Mouse (Mus musculus) layer of hippocampus, postnatal 36 days (tissue): ENCODE measurements around the gene Nacc1. TPM values are rescaled to one million over a fixed set of nuclear protein-coding genes. Genes with fewer than 3 reads are reported as not detected.
"Not testable (repeated sequence)": the region's sequence is repeated elsewhere in the genome, so short reads cannot be mapped to it uniquely, and the experiment has no call there.

Experiments used
- DNase-seq, 2 experiments: peaks; one replicate each; pipeline ENCODE4 v3.0.0; 2022
- total RNA-seq, 2 experiments: library from RNA; stranded (reverse); gene quantifications; 2 replicates each; pipeline ENCODE4 v1.2.3; 2021

Nacc1 gene
- total RNA-seq, 2 experiments from 2014 or later, result 85.9 to 92.2 TPM

- DNase-seq, result peak; percentile 93
Measured at GRCm38 (mm10) chr8:84639162-84640009, 48.3 kb downstream of the Nacc1 start.

- no peak for DNase-seq
Measured at GRCm38 (mm10) chr8:84638555-84639161, 49.0 kb downstream of the Nacc1 start.

GRCm38 (mm10) chr8:84637946-84638554 is 49.6 kb downstream of the Nacc1 start:
- DNase-seq, result no peak

DNA sequence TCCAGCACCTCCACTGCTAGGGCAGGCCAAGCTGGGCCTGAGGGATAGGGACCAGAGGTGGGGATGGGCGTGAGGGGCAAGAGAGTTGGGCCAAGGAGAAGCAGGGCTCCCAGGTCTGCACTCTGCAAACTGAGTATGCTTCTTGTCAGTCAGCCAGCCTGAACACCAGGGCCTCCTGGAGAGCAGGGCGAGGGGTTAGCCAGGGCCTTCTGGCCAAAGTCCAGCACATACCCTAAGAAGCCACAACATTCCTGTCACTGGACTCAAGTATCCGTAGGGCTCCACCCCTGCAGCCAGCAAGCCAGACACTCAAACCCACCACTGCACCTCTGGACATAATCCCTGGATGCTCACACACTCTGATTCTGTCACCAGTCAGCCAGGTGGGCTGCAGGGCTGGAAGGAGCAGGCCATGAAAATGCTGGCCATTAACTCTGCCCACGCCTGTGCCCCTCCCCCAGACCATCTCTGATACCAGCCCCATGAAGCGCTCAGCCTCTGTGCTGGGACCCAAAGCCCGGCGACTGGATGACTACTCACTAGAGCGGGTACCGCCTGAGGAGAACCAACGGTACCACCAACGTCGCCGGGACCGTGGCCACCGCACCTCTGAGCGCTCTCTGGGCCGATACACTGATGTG is 51.5 kb downstream of the Nacc1 start:
- DNase-seq, result no peak

GRCm38 (mm10) chr8:84635397-84636050 is 52.1 kb downstream of the Nacc1 start:
- DNase-seq, result no peak

DNA sequence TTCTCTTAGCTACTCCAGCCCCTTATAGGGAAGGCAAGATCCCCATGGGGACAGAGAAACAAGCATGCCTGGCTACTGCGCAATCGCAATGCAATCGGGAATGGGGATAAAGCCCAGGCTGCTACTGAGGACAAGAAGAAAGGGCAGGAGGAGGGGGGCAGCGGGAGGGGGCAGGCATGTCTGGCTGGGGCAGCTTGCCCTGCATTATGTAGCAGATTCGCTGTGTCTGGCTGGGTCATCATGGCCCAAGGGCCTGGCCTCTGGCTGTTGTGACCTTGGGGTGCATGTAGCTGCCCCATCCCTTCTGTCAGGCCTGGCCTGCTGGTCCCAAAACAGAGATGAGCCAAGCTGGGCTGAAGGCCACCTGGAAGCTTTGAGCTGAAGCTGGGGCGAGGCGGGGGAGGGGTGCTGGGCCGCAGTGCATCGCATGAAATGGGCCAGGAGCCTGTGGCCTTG is 52.8 kb downstream of the Nacc1 start:
- peak in 1 of 2 experiments; percentile 49 for DNase-seq

DNA sequence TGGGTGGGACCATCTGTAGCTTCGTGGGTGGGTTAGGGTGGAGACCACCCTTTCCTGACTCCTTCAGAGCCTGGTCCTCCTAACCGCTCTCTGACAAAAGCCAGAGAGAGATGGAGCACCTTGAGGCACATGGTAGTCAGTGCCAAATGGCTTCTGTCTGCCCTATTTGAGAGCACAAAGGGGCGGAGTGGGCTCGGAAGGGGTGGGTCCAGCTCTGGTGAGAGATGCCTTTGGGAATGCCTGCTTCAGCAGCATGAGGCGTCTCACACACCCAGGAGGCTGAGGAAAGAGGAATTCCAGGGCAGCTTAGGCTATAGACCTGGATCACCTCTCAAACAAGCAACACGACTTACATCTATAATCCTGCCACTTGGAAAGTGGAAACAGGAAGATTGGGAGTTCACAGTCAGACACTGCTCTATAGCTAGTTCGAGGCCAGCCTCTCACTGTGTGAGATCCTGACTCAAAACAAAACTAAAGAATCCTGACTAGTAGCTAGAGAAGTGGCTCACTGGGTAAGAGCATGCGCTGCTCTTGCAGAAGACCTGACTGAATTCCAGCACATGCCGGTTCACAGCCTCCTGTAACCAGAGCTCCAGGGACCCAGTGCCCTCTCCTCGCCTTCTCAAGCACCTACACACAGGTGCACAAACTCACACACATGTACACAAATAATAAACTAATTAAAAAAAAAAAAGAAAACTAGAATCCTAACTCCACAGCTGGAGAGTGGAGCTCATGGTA is 53.6 kb downstream of the Nacc1 start:
- DNase-seq, result no peak

GRCm38 (mm10) chr8:84631813-84632212 is 55.8 kb downstream of the Nacc1 start:
- DNase-seq, result no peak

- DNase-seq, result no peak
Measured at GRCm38 (mm10) chr8:84630145-84630544, 57.5 kb downstream of the Nacc1 start.

- DNase-seq, result no peak
Measured at GRCm38 (mm10) chr8:84629586-84629985, 58.1 kb downstream of the Nacc1 start.

GRCm38 (mm10) chr8:84623425-84623824 is 64.2 kb downstream of the Nacc1 start:
- not testable (repeated sequence) for DNase-seq

DNA sequence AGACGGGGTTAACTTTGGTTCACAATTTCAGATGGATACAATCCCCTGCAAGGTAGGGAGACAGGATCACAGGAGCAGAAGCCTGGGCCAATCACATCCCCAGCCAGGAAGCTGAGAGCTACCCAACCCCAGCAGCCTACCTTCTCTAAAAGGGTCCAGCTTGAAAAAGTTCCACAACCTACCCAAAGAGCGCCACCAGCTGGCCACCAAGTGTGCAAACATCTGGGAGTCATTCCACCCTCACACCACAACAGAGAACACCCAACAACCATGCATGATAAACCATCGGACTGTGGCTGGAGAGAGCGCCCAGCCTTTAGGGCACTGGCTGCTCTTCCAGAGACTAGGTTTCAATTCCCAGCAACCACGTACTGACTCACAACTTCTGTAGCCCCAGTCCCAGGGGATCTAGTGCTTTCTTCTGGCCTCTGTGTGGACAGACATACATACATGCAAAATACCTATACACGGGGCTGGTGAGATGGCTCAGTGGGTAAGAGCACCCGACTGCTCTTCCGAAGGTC is 66.5 kb downstream of the Nacc1 start:
- no peak for DNase-seq

Other genes starting within 250 kb of the Nacc1 start
- 1 to 10 TPM; 7.2 to 7.6 TPM for gene Ier2, start 25.0 kb downstream of the Nacc1 start, total RNA-seq
- gene Trmt1, start 1.6 kb downstream of the Nacc1 start, total RNA-seq, result 100 to 1,000 TPM in 1 of 2 experiments, 10 to 100 TPM in 1; 95.2 to 115 TPM
- 1 to 10 TPM; 1.2 to 2.0 TPM for gene Lyl1, start 13.6 kb upstream of the Nacc1 start, total RNA-seq
- not detected for gene G430095P16Rik, start 35.1 kb upstream of the Nacc1 start, total RNA-seq
- 100 to 1,000 TPM; 387 to 434 TPM for gene Nfix, start 112.5 kb upstream of the Nacc1 start, total RNA-seq
- gene Dand5, start 135.0 kb upstream of the Nacc1 start, total RNA-seq, result 10 to 100 TPM in 1 of 2 experiments, 1 to 10 TPM in 1; 9.4 to 10.5 TPM
- gene Gadd45gip1, start 143.7 kb upstream of the Nacc1 start, total RNA-seq, result 10 to 100 TPM; 23.2 to 25.7 TPM
- 10 to 100 TPM; 67.9 to 68.5 TPM for gene Rad23a, start 152.8 kb upstream of the Nacc1 start, total RNA-seq
- 100 to 1,000 TPM; 557 to 631 TPM for gene Calr, start 159.1 kb upstream of the Nacc1 start, total RNA-seq
- 10 to 100 TPM; 51.2 to 52.7 TPM for gene Farsa, start 169.1 kb upstream of the Nacc1 start, total RNA-seq
- gene Syce2, start 184.2 kb upstream of the Nacc1 start, total RNA-seq, result 10 to 100 TPM; 16.1 to 19.7 TPM
- gene Gcdh, start 206.1 kb upstream of the Nacc1 start, total RNA-seq, result 10 to 100 TPM; 39.5 to 46.3 TPM
- under 1 TPM in 1 of 2 experiments, not detected in 1; 0.40 TPM for gene Klf1, start 214.1 kb upstream of the Nacc1 start, total RNA-seq
- gene Dnase2a, start 220.7 kb upstream of the Nacc1 start, total RNA-seq, result 1 to 10 TPM; 3.2 to 3.9 TPM
- 10 to 100 TPM; 79.5 TPM for gene Mast1, start 249.5 kb upstream of the Nacc1 start, total RNA-seq